ENCODE assay signal across 7 mouse cellular contexts in the genomic region with DNA sequence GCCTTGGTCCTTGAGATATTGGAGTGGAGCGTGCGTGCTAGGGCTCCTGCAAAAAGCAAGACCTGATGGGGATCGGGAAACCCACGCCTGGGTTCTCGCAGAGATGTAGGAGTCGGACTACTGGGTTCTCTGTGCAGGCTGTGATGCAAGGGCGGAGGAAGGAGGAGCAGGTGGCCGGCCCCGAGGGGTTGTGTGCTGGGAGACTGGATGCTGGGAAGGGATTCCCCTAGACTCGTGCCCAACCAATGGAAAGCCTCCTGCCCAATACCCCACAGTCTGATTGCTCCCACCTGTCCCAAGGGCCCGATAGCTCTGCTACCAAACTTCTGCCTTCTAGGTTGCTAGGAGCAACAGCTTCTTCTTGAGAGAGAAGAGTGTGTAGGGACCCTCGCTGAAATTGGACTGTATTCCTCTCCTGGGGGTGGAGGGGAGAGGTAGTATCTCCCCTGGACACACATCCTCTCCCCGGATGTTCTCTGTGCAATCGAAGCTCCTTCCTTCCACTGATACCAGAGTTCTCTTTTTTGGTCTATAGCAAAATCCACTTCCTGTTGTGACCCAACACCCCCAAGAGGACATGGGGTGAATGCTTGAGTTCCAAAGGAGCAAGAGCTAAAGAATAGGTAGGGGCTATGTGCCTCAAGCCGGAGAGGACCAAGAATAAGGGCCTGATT. TPM values are rescaled to one million over a fixed set of nuclear protein-coding genes. Genes with fewer than 3 reads are reported as not detected.
DNase-seq lines count a peak whose midpoint lies in the region; ATAC-seq and TF ChIP-seq lines count a peak whose summit lies in the region.

No protein-coding gene starts in this region.

- peak overlapping the region; percentile 77 for H3K4me3 ChIP-seq in spleen, adult 2 months (ENCODE audit: extremely low read depth, insufficient read depth, insufficient read length)
- H3K4me3 ChIP-seq in brown adipose tissue, adult 24 weeks (ENCODE audit: insufficient read depth, low read depth, low read length): peak overlapping the region; percentile 59
- H3K4me3 ChIP-seq in midbrain, embryonic 14.5 days (replicated peaks; ENCODE audit: low read depth, low read length): peak overlapping the region; percentile 84

- peak overlapping the region; percentile 82 for H3K27ac ChIP-seq in spleen, adult 2 months (ENCODE audit: insufficient read depth, low read length)
- H3K27ac ChIP-seq in brown adipose tissue, adult 24 weeks (replicated peaks; ENCODE audit: low read depth, low read length): peak overlapping the region; percentile 75
- H3K27ac ChIP-seq in midbrain, embryonic 14.5 days (replicated peaks; ENCODE audit: low read depth, low read length): peak overlapping the region; percentile 83

- peaks cover 15% of the 10 kb centered on the region for H3K36me3 ChIP-seq in spleen, adult 2 months (ENCODE audit: control insufficient read depth, insufficient read depth, low read length)
- peaks cover 27% of the 10 kb centered on the region for H3K36me3 ChIP-seq in midbrain, embryonic 14.5 days (ENCODE audit: control insufficient read depth, insufficient read depth, low read length)

- no peaks in the 10 kb centered on the region for H3K9me3 ChIP-seq in midbrain, embryonic 14.5 days (ENCODE audit: control insufficient read depth, low read length)

- no peak for TF ChIP-seq POLR2A in spleen, adult 2 months (IDR thresholded peaks at IDR 0.05; ENCODE audit: low read depth, low read length)

- ATAC-seq in granulocyte monocyte progenitor cell, adult 5-6 weeks (replicated peaks; ENCODE audit: poor library complexity, severe bottlenecking): peak; percentile 50
- ATAC-seq in midbrain, embryonic 14.5 days (ENCODE audit: low FRiP score, low TSS enrichment): peak; percentile 53

- H3K4me2 ChIP-seq in midbrain, embryonic 14.5 days (ENCODE audit: low read length): peak overlapping the region; percentile 62

- H3K27me3 ChIP-seq in spleen, adult 2 months (ENCODE audit: control insufficient read depth, insufficient read depth, low read length): no peaks in the 10 kb centered on the region
- H3K27me3 ChIP-seq in midbrain, embryonic 14.5 days (ENCODE audit: control insufficient read depth, insufficient read depth, low read length): no peaks in the 10 kb centered on the region

- no peak for DNase-seq in spleen, adult 2 months (ENCODE audit: low read depth in 1 of 2, low spot score in 2 of 2)
- DNase-seq in spleen, adult 12 weeks (ENCODE audit: low spot score): no peak
- peak; percentile 66 for DNase-seq in left cerebral cortex, postnatal 4 days
- peak; percentile 64 for DNase-seq in midbrain, embryonic 14.5 days
- DNase-seq in cerebellum, adult 11-12 months: no peak

- no peak for TF ChIP-seq CTCF in spleen, adult 2 months (IDR thresholded peaks at IDR 0.05; ENCODE audit: extremely low read depth, insufficient read depth, insufficient read length, insufficient replicate concordance)

- intact Hi-C loops in left cerebral cortex, postnatal 4 days (cut with DNase I): no loop called here

- 1% methylated on average over 15 of the region's 15 CpGs for WGBS in spleen, adult 2 months
- 4% methylated on average over 15 of the region's 15 CpGs for WGBS in midbrain, embryonic 14.5 days

- peak overlapping the region; percentile 91 for H3K9ac ChIP-seq in midbrain, embryonic 14.5 days (replicated peaks; ENCODE audit: low read length)

- peaks cover 15% of the 10 kb centered on the region; the same call in 1 of the 2 replicates for H3K4me1 ChIP-seq in spleen, adult 2 months (ENCODE audit: control insufficient read depth, insufficient read depth, insufficient read length)
- H3K4me1 ChIP-seq in brown adipose tissue, adult 24 weeks (ENCODE audit: control insufficient read depth, insufficient read depth, insufficient read length, low read length): no peaks in the 10 kb centered on the region
- peaks cover 18% of the 10 kb centered on the region for H3K4me1 ChIP-seq in midbrain, embryonic 14.5 days (ENCODE audit: control insufficient read depth, insufficient read depth, low read length)

RNA-seq across cellular contexts. Expression of a gene that starts 0.6 kb away (rescaled TPM):
- 145 TPM in 2 replicates for polyA plus RNA-seq in spleen, adult 2 months (2012; rRNA removed)
- 8.2 and 13.4 TPM in 2 replicates for polyA plus RNA-seq in brown adipose tissue, adult 24 weeks (2012; ENCODE audit: insufficient read depth, insufficient read length, missing spikeins)
- 63.2 and 69.8 TPM in 2 replicates for total RNA-seq in granulocyte monocyte progenitor cell, adult 5-6 weeks (2014; fragmentation: Nextera tagmentation)
- total RNA-seq in granulocyte monocyte progenitor cell, adult 5-6 weeks (2017): 41.1 and 74.9 TPM in 2 replicates
- 10 to 100 TPM; 76.6 to 81.3 TPM for total RNA-seq in left cerebral cortex, postnatal 4 days (2021)
- polyA plus RNA-seq in midbrain, embryonic 14.5 days (2014; fragmentation: Nextera tagmentation; extraction: Ambion mirVana): 56.5 and 93.0 TPM in 2 replicates

RNA-seq across cellular contexts. Expression of a gene that starts 18.7 kb away (rescaled TPM):
- 24.6 and 29.2 TPM in 2 replicates for polyA plus RNA-seq in spleen, adult 2 months (2012; rRNA removed)
- 15.0 and 16.7 TPM in 2 replicates for polyA plus RNA-seq in brown adipose tissue, adult 24 weeks (2012; ENCODE audit: insufficient read depth, insufficient read length, missing spikeins)
- total RNA-seq in granulocyte monocyte progenitor cell, adult 5-6 weeks (2014; fragmentation: Nextera tagmentation): 19.7 and 28.5 TPM in 2 replicates
- 31.5 and 35.8 TPM in 2 replicates for total RNA-seq in granulocyte monocyte progenitor cell, adult 5-6 weeks (2017)
- 10 to 100 TPM; 25.7 to 28.0 TPM for total RNA-seq in left cerebral cortex, postnatal 4 days (2021)
- polyA plus RNA-seq in midbrain, embryonic 14.5 days (2014; fragmentation: Nextera tagmentation; extraction: Ambion mirVana): 42.9 and 51.5 TPM in 2 replicates

RNA-seq across cellular contexts. Expression of a gene that starts 23.2 kb away (rescaled TPM):
- polyA plus RNA-seq in spleen, adult 2 months (2012; rRNA removed): 15.5 and 17.9 TPM in 2 replicates
- polyA plus RNA-seq in brown adipose tissue, adult 24 weeks (2012; ENCODE audit: insufficient read depth, insufficient read length, missing spikeins): 4.6 and 5.4 TPM in 2 replicates
- 31.6 and 33.0 TPM in 2 replicates for total RNA-seq in granulocyte monocyte progenitor cell, adult 5-6 weeks (2014; fragmentation: Nextera tagmentation)
- total RNA-seq in granulocyte monocyte progenitor cell, adult 5-6 weeks (2017): 9.9 and 12.7 TPM in 2 replicates
- total RNA-seq in left cerebral cortex, postnatal 4 days (2021): 10 to 100 TPM; 52.1 to 55.9 TPM
- polyA plus RNA-seq in midbrain, embryonic 14.5 days (2014; fragmentation: Nextera tagmentation; extraction: Ambion mirVana): 28.2 and 34.0 TPM in 2 replicates

RNA-seq across cellular contexts. Expression of a gene that starts 26.2 kb away (rescaled TPM):
- 10.5 and 10.6 TPM in 2 replicates for polyA plus RNA-seq in spleen, adult 2 months (2012; rRNA removed)
- polyA plus RNA-seq in brown adipose tissue, adult 24 weeks (2012; ENCODE audit: insufficient read depth, insufficient read length, missing spikeins): 0.42 TPM in 1 of 2 replicates, not detected in the other
- not detected in 2 replicates for total RNA-seq in granulocyte monocyte progenitor cell, adult 5-6 weeks (2014; fragmentation: Nextera tagmentation)
- not detected in 2 replicates for total RNA-seq in granulocyte monocyte progenitor cell, adult 5-6 weeks (2017)
- 1 to 10 TPM; 1.2 to 3.7 TPM for total RNA-seq in left cerebral cortex, postnatal 4 days (2021)
- 0.24 and 0.61 TPM in 2 replicates for polyA plus RNA-seq in midbrain, embryonic 14.5 days (2014; fragmentation: Nextera tagmentation; extraction: Ambion mirVana)

RNA-seq across cellular contexts. Expression of a gene that starts 26.8 kb away (rescaled TPM):
- 28.8 TPM in 2 replicates for polyA plus RNA-seq in spleen, adult 2 months (2012; rRNA removed)
- polyA plus RNA-seq in brown adipose tissue, adult 24 weeks (2012; ENCODE audit: insufficient read depth, insufficient read length, missing spikeins): 5.0 TPM in 2 replicates
- not detected in 2 replicates for total RNA-seq in granulocyte monocyte progenitor cell, adult 5-6 weeks (2014; fragmentation: Nextera tagmentation)
- 0.22 TPM in 1 of 2 replicates, not detected in the other for total RNA-seq in granulocyte monocyte progenitor cell, adult 5-6 weeks (2017)
- total RNA-seq in left cerebral cortex, postnatal 4 days (2021): under 1 TPM; 0.68 to 0.91 TPM
- 0.50 and 2.1 TPM in 2 replicates for polyA plus RNA-seq in midbrain, embryonic 14.5 days (2014; fragmentation: Nextera tagmentation; extraction: Ambion mirVana)

Comparison
In these comparisons a context has a peak if more than half of its experiments do, and no peak if none do; other contexts are left out.
1. DNase-seq: peak in left cerebral cortex, postnatal 4 days (single experiment) and midbrain, embryonic 14.5 days (single experiment); none in spleen, adult 2 months (0 of 2), spleen, adult 12 weeks (single experiment) and cerebellum, adult 11-12 months (single experiment).
2. Peak in every context shown above with its lines, with median percentiles within 50 percentile points of each other: H3K27ac ChIP-seq and H3K4me3 ChIP-seq.